Comparison of ENCODE assay signal across 14 mouse cellular contexts in the genomic region with DNA sequence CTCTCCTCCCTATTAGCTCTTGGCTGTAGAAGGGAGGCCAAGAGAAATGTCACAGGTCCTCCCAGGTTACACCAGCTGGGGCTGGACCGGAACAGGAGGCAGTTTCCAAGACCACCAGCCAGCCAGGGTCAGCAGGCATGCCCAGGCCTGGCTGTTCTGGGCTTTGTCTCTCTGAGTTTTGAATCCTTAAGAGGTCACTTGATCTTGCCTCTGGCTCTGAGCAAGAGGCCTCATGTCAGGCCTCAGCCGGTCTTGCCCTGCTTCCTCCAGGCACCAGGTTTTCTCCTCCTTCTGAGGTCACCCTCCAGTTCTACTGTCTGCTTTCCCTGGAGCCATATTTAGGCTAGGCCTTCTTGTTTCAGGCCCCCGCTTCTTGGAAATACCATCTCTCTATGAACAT. TPM values are rescaled to one million over a fixed set of nuclear protein-coding genes. Genes with fewer than 3 reads are reported as not detected.
DNase-seq lines count a peak whose midpoint lies in the region; ATAC-seq and TF ChIP-seq lines count a peak whose summit lies in the region.
"Had no signal": no experiment of that assay in that cellular context is flagged by ENCODE, and none has a peak within 500 bp of the region (broad histone marks: within the 10 kb centered on the region; RNA-seq: fewer than 3 reads in every experiment).

No protein-coding gene starts in this region.

- WGBS in intestine, postnatal 0 days = 82% methylated on average over 3 of the region's 3 CpGs
- 81% methylated on average over 3 of the region's 3 CpGs for WGBS in intestine, embryonic 15.5 days

- no peak overlapping the region for H3K4me3 ChIP-seq in intestine, postnatal 0 days (ENCODE audit: low read depth, low read length)
- H3K4me3 ChIP-seq in intestine, embryonic 15.5 days (replicated peaks) = no peak overlapping the region
- H3K4me3 ChIP-seq in ES-Bruce4 (ENCODE audit: low read depth, low read length) = no peak overlapping the region
- no peak overlapping the region for H3K4me3 ChIP-seq in embryonic fibroblast, embryonic 13.5 days (ENCODE audit: insufficient read depth, low read length)
- H3K4me3 ChIP-seq: erythroblast, embryonic 14.5 days; hindbrain, embryonic 15.5 days had no signal

- H3K9ac ChIP-seq in intestine, postnatal 0 days (ENCODE audit: low read depth, low read length) = no peak overlapping the region
- no peak overlapping the region; the same call in 1 of the 2 replicates for H3K9ac ChIP-seq in intestine, embryonic 15.5 days
- 0 out of 2 replicates have a peak overlapping the region, but pooled peaks have one; percentile 26 for H3K9ac ChIP-seq in ES-Bruce4 (ENCODE audit: low read depth, poor library complexity, severe bottlenecking)
- H3K9ac ChIP-seq: hindbrain, embryonic 15.5 days had no signal

- H3K27ac ChIP-seq in intestine, postnatal 0 days (ENCODE audit: low read depth, low read length) = peak overlapping the region; percentile 35
- H3K27ac ChIP-seq in intestine, embryonic 15.5 days = no peak overlapping the region
- H3K27ac ChIP-seq in ES-Bruce4 (ENCODE audit: insufficient read depth, low read length) = peak overlapping the region; percentile 83
- peak overlapping the region; percentile 72 for H3K27ac ChIP-seq in embryonic fibroblast, embryonic 13.5 days (ENCODE audit: insufficient read depth, low read length)

- peak; percentile 97 for TF ChIP-seq EP300 in ES-Bruce4 (IDR thresholded peaks at IDR 0.05; ENCODE audit: insufficient read depth, low read depth, low read length)

- H3K9me3 ChIP-seq in intestine, postnatal 0 days (ENCODE audit: control insufficient read depth) = no peaks in the 10 kb centered on the region
- no peaks in the 10 kb centered on the region for H3K9me3 ChIP-seq in intestine, embryonic 15.5 days
- no peaks in the 10 kb centered on the region for H3K9me3 ChIP-seq in ES-Bruce4 (replicated peaks; ENCODE audit: control insufficient read depth, insufficient read depth, low read length, poor library complexity, severe bottlenecking)
- H3K9me3 ChIP-seq: hindbrain, embryonic 15.5 days had no signal

- no peak overlapping the region for H3K4me2 ChIP-seq in intestine, postnatal 0 days (replicated peaks; ENCODE audit: low read depth)
- no peak overlapping the region for H3K4me2 ChIP-seq in intestine, embryonic 15.5 days (replicated peaks)
- H3K4me2 ChIP-seq: hindbrain, embryonic 15.5 days had no signal

- DNase-seq in cerebellum, postnatal 25 days = peak; percentile 43 to 53
- no peak for DNase-seq in cerebellum, postnatal 14 days
- no peak for DNase-seq in lung, postnatal 10 days
- no peak for DNase-seq in urinary bladder, postnatal 14 days (ENCODE audit: low spot score)
- DNase-seq: kidney, postnatal 36 days; lung, postnatal 14 days; spleen, adult 18-20 months; thymus, adult 2 months had no signal

- H3K27me3 ChIP-seq in intestine, postnatal 0 days (replicated peaks; ENCODE audit: control insufficient read depth, insufficient read depth, low read length) = no peaks in the 10 kb centered on the region
- no peaks in the 10 kb centered on the region for H3K27me3 ChIP-seq in intestine, embryonic 15.5 days (replicated peaks)
- H3K27me3 ChIP-seq in ES-Bruce4 (ENCODE audit: control insufficient read depth, insufficient read depth, low read length, poor library complexity, severe bottlenecking) = no peaks in the 10 kb centered on the region
- H3K27me3 ChIP-seq: hindbrain, embryonic 15.5 days had no signal

- no peaks in the 10 kb centered on the region for H3K4me1 ChIP-seq in intestine, postnatal 0 days (replicated peaks; ENCODE audit: control insufficient read depth, insufficient read depth, low read length)
- peaks cover 26% of the 10 kb centered on the region for H3K4me1 ChIP-seq in intestine, embryonic 15.5 days (replicated peaks)
- H3K4me1 ChIP-seq in ES-Bruce4 (ENCODE audit: control insufficient read depth, insufficient read depth, low read length) = peaks cover 26% of the 10 kb centered on the region
- peaks cover 13% of the 10 kb centered on the region for H3K4me1 ChIP-seq in embryonic fibroblast, embryonic 13.5 days (ENCODE audit: control insufficient read depth, insufficient read depth, low read length)

- no peak for TF ChIP-seq CTCF in intestine, postnatal 0 days (IDR thresholded peaks at IDR 0.05; ENCODE audit: low read depth)
- no peak for TF ChIP-seq CTCF in ES-Bruce4 (IDR thresholded peaks at IDR 0.05; ENCODE audit: low read depth, low read length)
- TF ChIP-seq CTCF in embryonic fibroblast, embryonic 13.5 days (IDR thresholded peaks at IDR 0.05; ENCODE audit: borderline replicate concordance, insufficient read depth, low read length) = no peak

- ATAC-seq in intestine, postnatal 0 days = no peak
- no peak for ATAC-seq in intestine, embryonic 15.5 days

- peaks cover 40% of the 10 kb centered on the region for H3K36me3 ChIP-seq in intestine, postnatal 0 days (ENCODE audit: control insufficient read depth, insufficient read depth)
- peaks cover 18% of the 10 kb centered on the region for H3K36me3 ChIP-seq in intestine, embryonic 15.5 days
- H3K36me3 ChIP-seq in ES-Bruce4 (ENCODE audit: control insufficient read depth, insufficient read depth, low read length, poor library complexity, severe bottlenecking) = peaks cover 48% of the 10 kb centered on the region

- TF ChIP-seq POLR2A in ES-Bruce4 (IDR thresholded peaks at IDR 0.05; ENCODE audit: insufficient read depth, low read length) = no peak
- no peak for TF ChIP-seq POLR2A in embryonic fibroblast, embryonic 13.5 days (IDR thresholded peaks at IDR 0.05; ENCODE audit: low read depth, low read length)

RNA-seq across cellular contexts. Expression of gene Ahdc1, which starts 59.3 kb away (rescaled TPM):
- 2.4 and 3.1 TPM in 2 replicates for polyA plus RNA-seq in intestine, postnatal 0 days (2015; fragmentation: Nextera tagmentation; extraction: Ambion mirVana)
- 5.4 and 6.3 TPM in 2 replicates for polyA plus RNA-seq in intestine, embryonic 15.5 days (2015; fragmentation: Nextera tagmentation; extraction: Ambion mirVana)
- polyA plus RNA-seq in ES-Bruce4 (2011; ENCODE audit: insufficient read depth, insufficient read length, low read depth, missing spikeins) = 88.2 and 102 TPM in 2 replicates
- polyA plus RNA-seq in embryonic fibroblast, embryonic 13.5 days (2011; ENCODE audit: insufficient read length, low read depth, missing spikeins) = 37.5 and 46.0 TPM in 2 replicates

RNA-seq across cellular contexts. Expression of gene Wasf2, which starts 59.9 kb away (rescaled TPM):
- polyA plus RNA-seq in intestine, postnatal 0 days (2015; fragmentation: Nextera tagmentation; extraction: Ambion mirVana) = 64.6 and 68.4 TPM in 2 replicates
- 92.5 and 115 TPM in 2 replicates for polyA plus RNA-seq in intestine, embryonic 15.5 days (2015; fragmentation: Nextera tagmentation; extraction: Ambion mirVana)
- 102 and 103 TPM in 2 replicates for polyA plus RNA-seq in ES-Bruce4 (2011; ENCODE audit: insufficient read depth, insufficient read length, low read depth, missing spikeins)
- 101 and 107 TPM in 2 replicates for polyA plus RNA-seq in embryonic fibroblast, embryonic 13.5 days (2011; ENCODE audit: insufficient read length, low read depth, missing spikeins)

Comparison
In these comparisons a context has a peak if more than half of its experiments do, and no peak if none do; other contexts are left out.
1. DNase-seq: peak in cerebellum, postnatal 25 days (2 of 2); none in cerebellum, postnatal 14 days (0 of 2), lung, postnatal 10 days (single experiment) and urinary bladder, postnatal 14 days (single experiment).